31 mouse cellular contexts compared by ENCODE assay signal in genomic region chr1:79684027-79684426, GRCm38 (mm10). TPM values are rescaled to one million over a fixed set of nuclear protein-coding genes. Genes with fewer than 3 reads are reported as not detected.
A peak's percentile ranks its signal among the peaks of the same experiment; 100 is the strongest.
DNase-seq lines count a peak whose midpoint lies in the region; ATAC-seq and TF ChIP-seq lines count a peak whose summit lies in the region.
"Had no signal": no experiment of that assay in that cellular context is flagged by ENCODE, and none has a peak within 500 bp of the region (broad histone marks: within the 10 kb centered on the region; RNA-seq: fewer than 3 reads in every experiment).

No protein-coding gene starts in this region.

- no peak for TF ChIP-seq EP300 in lung, postnatal 0 days (IDR thresholded peaks at IDR 0.05)

- no peaks in the 10 kb centered on the region for H3K27me3 ChIP-seq in lung, postnatal 0 days (replicated peaks; ENCODE audit: insufficient read depth, low read length)
- H3K27me3 ChIP-seq: forebrain, embryonic 12.5 days; heart, embryonic 15.5 days; hindbrain, embryonic 12.5 days; kidney, embryonic 15.5 days; liver, embryonic 12.5 days; midbrain, embryonic 15.5 days; neural tube, embryonic 12.5 days; stomach, embryonic 15.5 days had no signal

- ATAC-seq in activated CD4-positive, CD25-positive, alpha-beta regulatory T cell, adult 4 months: peak; percentile 60
- ATAC-seq in inflammation-experienced regulatory T-cells, adult 6 months: peak; percentile 69
- ATAC-seq in lung, postnatal 0 days: no peak
- ATAC-seq: forebrain, postnatal 0 days; hindbrain, postnatal 0 days; intestine, postnatal 0 days; liver, embryonic 12.5 days; liver, postnatal 0 days; midbrain, embryonic 15.5 days had no signal

- H3K9ac ChIP-seq in lung, postnatal 0 days (replicated peaks; ENCODE audit: low read depth): no peak overlapping the region
- H3K9ac ChIP-seq: forebrain, embryonic 12.5 days; forebrain, postnatal 0 days; heart, embryonic 15.5 days; hindbrain, embryonic 12.5 days; kidney, embryonic 15.5 days; liver, embryonic 12.5 days; liver, postnatal 0 days; midbrain, embryonic 15.5 days; neural tube, embryonic 12.5 days; stomach, embryonic 15.5 days had no signal

- H3K4me3 ChIP-seq in lung, postnatal 0 days (ENCODE audit: low read depth, low read length): no peak overlapping the region
- H3K4me3 ChIP-seq: erythroblast, embryonic 14.5 days; forebrain, embryonic 12.5 days; heart, embryonic 10.5 days; heart, embryonic 15.5 days; hindbrain, embryonic 12.5 days; kidney, embryonic 15.5 days; liver, embryonic 12.5 days; midbrain, embryonic 10.5 days; midbrain, embryonic 15.5 days; neural tube, embryonic 12.5 days; stomach, embryonic 15.5 days had no signal

- peak; percentile 8 for DNase-seq in CD4-positive, CD25-positive, alpha-beta regulatory T cell, adult 2 months (ENCODE audit: low read depth, low spot score)
- DNase-seq in adrenal gland, adult (ENCODE audit: inconsistent age in 2 of 2, low spot score in 1 of 2): no peak
- no peak for DNase-seq in right cerebral cortex, postnatal 14 days
- no peak for DNase-seq in lung, postnatal 25 days (ENCODE audit: low spot score)
- DNase-seq in lung, postnatal 0 days (ENCODE audit: low spot score): no peak
- DNase-seq: adrenal gland, postnatal 14 days; cerebellum, adult 11 months; cerebellum, adult 9-11 months; forebrain, postnatal 0 days; gastrocnemius, postnatal 14 days; heart, adult 11 months; kidney, postnatal 25 days; liver, postnatal 0 days; right cerebral cortex, adult 18-20 months; thymus, postnatal 14 days had no signal

- no peaks in the 10 kb centered on the region for H3K4me1 ChIP-seq in lung, postnatal 0 days (ENCODE audit: insufficient read depth, low read depth, low read length)
- H3K4me1 ChIP-seq: forebrain, embryonic 12.5 days; heart, embryonic 15.5 days; hindbrain, embryonic 12.5 days; kidney, embryonic 15.5 days; midbrain, embryonic 10.5 days; midbrain, embryonic 15.5 days; neural tube, embryonic 12.5 days; stomach, embryonic 15.5 days had no signal

- H3K9me3 ChIP-seq in lung, postnatal 0 days (ENCODE audit: low read length): no peaks in the 10 kb centered on the region
- H3K9me3 ChIP-seq: forebrain, embryonic 12.5 days; heart, embryonic 10.5 days; heart, embryonic 15.5 days; hindbrain, embryonic 12.5 days; kidney, embryonic 15.5 days; liver, embryonic 12.5 days; midbrain, embryonic 10.5 days; midbrain, embryonic 15.5 days; neural tube, embryonic 12.5 days; stomach, embryonic 15.5 days had no signal

- no peak overlapping the region for H3K4me2 ChIP-seq in lung, postnatal 0 days (replicated peaks; ENCODE audit: low read depth, low read length)
- H3K4me2 ChIP-seq: forebrain, embryonic 12.5 days; heart, embryonic 15.5 days; hindbrain, embryonic 12.5 days; kidney, embryonic 15.5 days; liver, embryonic 12.5 days; midbrain, embryonic 15.5 days; neural tube, embryonic 12.5 days; stomach, embryonic 15.5 days had no signal

- no peak for TF ChIP-seq CTCF in lung, postnatal 0 days (IDR thresholded peaks at IDR 0.05)

- H3K27ac ChIP-seq in lung, postnatal 0 days (ENCODE audit: low read length): no peak overlapping the region
- H3K27ac ChIP-seq: forebrain, embryonic 12.5 days; heart, embryonic 10.5 days; heart, embryonic 15.5 days; hindbrain, embryonic 12.5 days; hindbrain, postnatal 0 days; kidney, embryonic 15.5 days; liver, embryonic 12.5 days; macrophage; midbrain, embryonic 10.5 days; midbrain, embryonic 15.5 days; neural tube, embryonic 12.5 days; stomach, embryonic 15.5 days had no signal

- no peaks in the 10 kb centered on the region for H3K36me3 ChIP-seq in lung, postnatal 0 days (ENCODE audit: insufficient read depth, low read length)
- H3K36me3 ChIP-seq: forebrain, embryonic 12.5 days; heart, embryonic 10.5 days; heart, embryonic 15.5 days; hindbrain, embryonic 12.5 days; kidney, embryonic 15.5 days; liver, embryonic 12.5 days; midbrain, embryonic 10.5 days; midbrain, embryonic 15.5 days; neural tube, embryonic 12.5 days; stomach, embryonic 15.5 days had no signal

RNA-seq across cellular contexts. Expression of gene Ap1s3, which starts 12.3 kb away (rescaled TPM):
- polyA plus RNA-seq in activated CD4-positive, CD25-positive, alpha-beta regulatory T cell, adult 4 months (2017; shearing (Covaris generic)): 1 to 10 TPM; 2.6 to 3.5 TPM
- 1 to 10 TPM; 1.8 to 3.5 (median 3.0) TPM for polyA plus RNA-seq in inflammation-experienced regulatory T-cells, adult 6 months (2017; shearing (Covaris generic))
- 1.2 and 1.6 TPM in 2 replicates for polyA plus RNA-seq in lung, postnatal 0 days (2015; fragmentation: Nextera tagmentation; extraction: Ambion mirVana)
- polyA plus RNA-seq: neural tube, embryonic 12.5 days had no signal
